In genomic region chr7:83913405-83913932, GRCm38 (mm10) we compare ENCODE assay signal across 27 mouse cellular contexts.
"Had no signal": no experiment of that assay in that cellular context is flagged by ENCODE, and none has a peak within 500 bp of the region (broad histone marks: within the 10 kb centered on the region; RNA-seq: fewer than 3 reads in every experiment).

No protein-coding gene starts in this region.

- DNase-seq: cerebellum, adult 18-20 months; cerebellum, adult 2 months; cerebellum, adult 8-10 months; cerebellum, adult 9-10 months; cerebellum, adult 9-11 months; cerebellum, postnatal 10 days; cerebellum, postnatal 14 days; cerebellum, postnatal 25 days; cerebellum, postnatal 36 days; embryo, embryonic 11 days; forebrain, postnatal 0 days; gastrocnemius, adult 2 months; gastrocnemius, postnatal 10 days; gastrocnemius, postnatal 14 days; gastrocnemius, postnatal 25 days; gastrocnemius, postnatal 36 days; heart, adult 11 months had no signal

- H3K9ac ChIP-seq: embryonic facial prominence, embryonic 12.5 days; embryonic facial prominence, embryonic 13.5 days; embryonic facial prominence, embryonic 15.5 days; forebrain, embryonic 12.5 days; forebrain, embryonic 13.5 days; forebrain, embryonic 15.5 days; forebrain, postnatal 0 days had no signal

- H3K9me3 ChIP-seq: embryonic facial prominence, embryonic 10.5 days; embryonic facial prominence, embryonic 12.5 days; embryonic facial prominence, embryonic 13.5 days; embryonic facial prominence, embryonic 15.5 days; forebrain, embryonic 10.5 days; forebrain, embryonic 12.5 days; forebrain, embryonic 13.5 days; forebrain, embryonic 15.5 days had no signal

- H3K36me3 ChIP-seq: embryonic facial prominence, embryonic 10.5 days; embryonic facial prominence, embryonic 12.5 days; embryonic facial prominence, embryonic 13.5 days; embryonic facial prominence, embryonic 15.5 days; forebrain, embryonic 10.5 days; forebrain, embryonic 12.5 days; forebrain, embryonic 15.5 days had no signal

- H3K4me3 ChIP-seq: embryonic facial prominence, embryonic 10.5 days; embryonic facial prominence, embryonic 12.5 days; embryonic facial prominence, embryonic 13.5 days; embryonic facial prominence, embryonic 15.5 days; erythroblast, embryonic 14.5 days; forebrain, embryonic 10.5 days; forebrain, embryonic 12.5 days; forebrain, embryonic 13.5 days; forebrain, embryonic 15.5 days; gastrocnemius, adult 2 months had no signal

- H3K4me2 ChIP-seq: embryonic facial prominence, embryonic 12.5 days; embryonic facial prominence, embryonic 13.5 days; embryonic facial prominence, embryonic 15.5 days; forebrain, embryonic 12.5 days; forebrain, embryonic 13.5 days; forebrain, embryonic 15.5 days had no signal

- ATAC-seq: forebrain, embryonic 15.5 days; forebrain, embryonic 16.5 days; forebrain, postnatal 0 days had no signal

- H3K27me3 ChIP-seq: embryonic facial prominence, embryonic 12.5 days; embryonic facial prominence, embryonic 13.5 days; embryonic facial prominence, embryonic 15.5 days; forebrain, embryonic 12.5 days; forebrain, embryonic 13.5 days; forebrain, embryonic 15.5 days had no signal

- H3K4me1 ChIP-seq: embryonic facial prominence, embryonic 10.5 days; embryonic facial prominence, embryonic 12.5 days; embryonic facial prominence, embryonic 13.5 days; embryonic facial prominence, embryonic 15.5 days; forebrain, embryonic 10.5 days; forebrain, embryonic 12.5 days; forebrain, embryonic 13.5 days; forebrain, embryonic 15.5 days had no signal

- H3K27ac ChIP-seq: embryonic facial prominence, embryonic 10.5 days; embryonic facial prominence, embryonic 12.5 days; embryonic facial prominence, embryonic 13.5 days; embryonic facial prominence, embryonic 15.5 days; forebrain, embryonic 10.5 days; forebrain, embryonic 12.5 days; forebrain, embryonic 13.5 days; forebrain, embryonic 15.5 days; gastrocnemius, adult 2 months had no signal
